Mouse (Mus musculus): Measurements from ENCODE around the gene Eng. TPM values are rescaled to one million over a fixed set of nuclear protein-coding genes. Genes with fewer than 3 reads are reported as not detected.
A peak's percentile ranks its signal among the peaks of the same experiment; 100 is the strongest.

Eng gene
- polyA plus RNA-seq, 1 experiment: 1.6 TPM

GRCm38 (mm10) chr2:32712934-32713817, 66.8 kb downstream of the Eng start, which contains the start of gene Cdk9:
Cdk9 (minus strand) TSS chr2:32713076.
- peaks cover 41% of the 10 kb centered on the region for H3K79me2 ChIP-seq (ENCODE audit: control insufficient read depth, insufficient read depth)
- peak within 1 kb of the TSS; percentile 99 for H3K4me2 ChIP-seq (ENCODE audit: low read depth)
- peaks cover 25% of the 10 kb centered on the region for H3K36me3 ChIP-seq (ENCODE audit: control insufficient read depth, insufficient read depth)
- H3ac ChIP-seq (ENCODE audit: control insufficient read depth, insufficient read length): peak within 1 kb of the TSS; percentile 87
- no peaks in the 10 kb centered on the region for H3K27me3 ChIP-seq (ENCODE audit: control insufficient read depth, insufficient read depth, insufficient read length)
- H3K4me3 ChIP-seq: peak within 1 kb of the TSS; percentile 65
- no peak for TF ChIP-seq E2F4 (IDR thresholded peaks at IDR 0.05; ENCODE audit: insufficient read depth)
- TF ChIP-seq SRF (IDR thresholded peaks at IDR 0.05; ENCODE audit: control insufficient read depth, insufficient read length, low read depth): peak; percentile 48
- no peak for TF ChIP-seq TCF12 (IDR thresholded peaks at IDR 0.05; ENCODE audit: insufficient read depth, poor library complexity, severe bottlenecking)
- peak; percentile 9 for TF ChIP-seq TCF3 (IDR thresholded peaks at IDR 0.05; ENCODE audit: insufficient read length, low read depth)
- TF ChIP-seq MYOD1 (IDR thresholded peaks at IDR 0.05; ENCODE audit: control insufficient read depth in 1 of 3, insufficient read length in 2 of 3, low read depth in 2 of 3): peak in 2 of 3 experiments; percentile 49 to 83
- no peak for TF ChIP-seq POLR2AphosphoS2 (IDR thresholded peaks at IDR 0.05; ENCODE audit: insufficient read length, low read depth)
- peak in 2 of 3 experiments; percentile 61 to 69 for TF ChIP-seq MYOG (IDR thresholded peaks at IDR 0.05; ENCODE audit: control insufficient read depth in 1 of 3, insufficient read depth in 1 of 3, insufficient read length in 2 of 3, low read depth in 2 of 3)
- no peak for TF ChIP-seq REST (IDR thresholded peaks at IDR 0.05; ENCODE audit: insufficient read depth, insufficient read length)
- no peak for TF ChIP-seq CEBPB (IDR thresholded peaks at IDR 0.05; ENCODE audit: insufficient read depth, poor library complexity, severe bottlenecking)
- TF ChIP-seq USF1 (IDR thresholded peaks at IDR 0.05; ENCODE audit: low read depth): no peak
- TF ChIP-seq POLR2A (IDR thresholded peaks at IDR 0.05; ENCODE audit: insufficient read length, low read depth): peak; percentile 71
- no peak for TF ChIP-seq MAX (IDR thresholded peaks at IDR 0.05; ENCODE audit: low read depth)

- Histone ChIP-seq H3K4me3 (peak overlapping the region; percentile 65), H3K4me2 (ENCODE audit: low read depth) (peak overlapping the region; percentile 65), H3K27me3 (ENCODE audit: control insufficient read depth, insufficient read depth, insufficient read length) (no peaks in the 10 kb centered on the region), H3ac (ENCODE audit: control insufficient read depth, insufficient read length) (no peak overlapping the region), H3K36me3 (ENCODE audit: control insufficient read depth, insufficient read depth) (peaks cover 14% of the 10 kb centered on the region), H3K79me2 (ENCODE audit: control insufficient read depth, insufficient read depth) (peaks cover 29% of the 10 kb centered on the region)
- TF ChIP-seq USF1 (IDR thresholded peaks at IDR 0.05; ENCODE audit: low read depth) (no peak), TCF12 (IDR thresholded peaks at IDR 0.05; ENCODE audit: insufficient read depth, poor library complexity, severe bottlenecking) (no peak), POLR2A (IDR thresholded peaks at IDR 0.05; ENCODE audit: insufficient read length, low read depth) (no peak), MYOG (IDR thresholded peaks at IDR 0.05; ENCODE audit: control insufficient read depth in 1 of 3, insufficient read depth in 1 of 3, insufficient read length in 2 of 3, low read depth in 2 of 3) (no peak), CEBPB (IDR thresholded peaks at IDR 0.05; ENCODE audit: insufficient read depth, poor library complexity, severe bottlenecking) (no peak), MYOD1 (IDR thresholded peaks at IDR 0.05; ENCODE audit: control insufficient read depth in 1 of 3, insufficient read length in 2 of 3, low read depth in 2 of 3) (no peak), MAX (IDR thresholded peaks at IDR 0.05; ENCODE audit: low read depth) (no peak), E2F4 (IDR thresholded peaks at IDR 0.05; ENCODE audit: insufficient read depth) (no peak), POLR2AphosphoS2 (IDR thresholded peaks at IDR 0.05; ENCODE audit: insufficient read length, low read depth) (no peak)
These were observed 68.0 kb downstream of the Eng start for GRCm38 (mm10) chr2:32714117-32714986.

GRCm38 (mm10) chr2:32714987-32715425, 68.6 kb downstream of the Eng start:
- Histone ChIP-seq H3K27me3 (ENCODE audit: control insufficient read depth, insufficient read depth, insufficient read length) (no peaks in the 10 kb centered on the region), H3K4me2 (ENCODE audit: low read depth) (peak overlapping the region; percentile 65), H3ac (ENCODE audit: control insufficient read depth, insufficient read length) (no peak overlapping the region), H3K4me3 (no peak overlapping the region), H3K36me3 (ENCODE audit: control insufficient read depth, insufficient read depth) (peaks cover 8% of the 10 kb centered on the region), H3K79me2 (ENCODE audit: control insufficient read depth, insufficient read depth) (peaks cover 23% of the 10 kb centered on the region)
- no peak for TF ChIP-seq TCF3 (IDR thresholded peaks at IDR 0.05; ENCODE audit: insufficient read length, low read depth)
- peak; percentile 59; the same call in 1 of the 2 replicates for TF ChIP-seq CEBPB (IDR thresholded peaks at IDR 0.05; ENCODE audit: insufficient read depth, poor library complexity, severe bottlenecking)
- TF ChIP-seq TCF12 (IDR thresholded peaks at IDR 0.05; ENCODE audit: insufficient read depth, poor library complexity, severe bottlenecking): no peak
- TF ChIP-seq MYOG (IDR thresholded peaks at IDR 0.05; ENCODE audit: control insufficient read depth in 1 of 3, insufficient read depth in 1 of 3, insufficient read length in 2 of 3, low read depth in 2 of 3): peak in 2 of 3 experiments; percentile 53 to 89
- TF ChIP-seq E2F4 (IDR thresholded peaks at IDR 0.05; ENCODE audit: insufficient read depth): no peak
- TF ChIP-seq POLR2AphosphoS2 (IDR thresholded peaks at IDR 0.05; ENCODE audit: insufficient read length, low read depth): no peak
- TF ChIP-seq MAX (IDR thresholded peaks at IDR 0.05; ENCODE audit: low read depth): peak; percentile 78
- TF ChIP-seq REST (IDR thresholded peaks at IDR 0.05; ENCODE audit: insufficient read depth, insufficient read length): no peak
- no peak for TF ChIP-seq POLR2A (IDR thresholded peaks at IDR 0.05; ENCODE audit: insufficient read length, low read depth)
- peak; percentile 88 for TF ChIP-seq USF1 (IDR thresholded peaks at IDR 0.05; ENCODE audit: low read depth)
- TF ChIP-seq SRF (IDR thresholded peaks at IDR 0.05; ENCODE audit: control insufficient read depth, insufficient read length, low read depth): no peak
- peak; percentile 33 to 89 (median 89) for TF ChIP-seq MYOD1 (IDR thresholded peaks at IDR 0.05; ENCODE audit: control insufficient read depth in 1 of 3, insufficient read length in 2 of 3, low read depth in 2 of 3)

GRCm38 (mm10) chr2:32718761-32719160, 72.4 kb downstream of the Eng start:
- no peak for TF ChIP-seq MYOG (IDR thresholded peaks at IDR 0.05; ENCODE audit: control insufficient read depth in 1 of 3, insufficient read depth in 1 of 3, insufficient read length in 2 of 3, low read depth in 2 of 3)
- TF ChIP-seq MYOD1 (IDR thresholded peaks at IDR 0.05; ENCODE audit: control insufficient read depth in 1 of 3, insufficient read length in 2 of 3, low read depth in 2 of 3): no peak
- no peak for TF ChIP-seq SRF (IDR thresholded peaks at IDR 0.05; ENCODE audit: control insufficient read depth, insufficient read length, low read depth)
- TF ChIP-seq REST (IDR thresholded peaks at IDR 0.05; ENCODE audit: insufficient read depth, insufficient read length): no peak
- TF ChIP-seq USF1 (IDR thresholded peaks at IDR 0.05; ENCODE audit: low read depth): no peak
- TF ChIP-seq CEBPB (IDR thresholded peaks at IDR 0.05; ENCODE audit: insufficient read depth, poor library complexity, severe bottlenecking): no peak
- no peak for TF ChIP-seq POLR2AphosphoS2 (IDR thresholded peaks at IDR 0.05; ENCODE audit: insufficient read length, low read depth)
- no peak for TF ChIP-seq POLR2A (IDR thresholded peaks at IDR 0.05; ENCODE audit: insufficient read length, low read depth)
- TF ChIP-seq TCF12 (IDR thresholded peaks at IDR 0.05; ENCODE audit: insufficient read depth, poor library complexity, severe bottlenecking): no peak
- Histone ChIP-seq H3K79me2 (ENCODE audit: control insufficient read depth, insufficient read depth) (no peaks in the 10 kb centered on the region), H3K27me3 (ENCODE audit: control insufficient read depth, insufficient read depth, insufficient read length) (no peaks in the 10 kb centered on the region), H3ac (ENCODE audit: control insufficient read depth, insufficient read length) (no peak overlapping the region), H3K4me3 (no peak overlapping the region), H3K4me2 (ENCODE audit: low read depth) (no peak overlapping the region), H3K36me3 (ENCODE audit: control insufficient read depth, insufficient read depth) (no peaks in the 10 kb centered on the region)
